Mouse (Mus musculus) limb, embryonic 14.5 days (tissue): ENCODE measurements around the gene Ica1. TPM values are rescaled to one million over a fixed set of nuclear protein-coding genes. Genes with fewer than 3 reads are reported as not detected.

ENCODE experiments used
- ATAC-seq: fragments of 200-750 bp; cut with Nextera tagmentation; 2 replicates; pipeline ENCODE4 v1.8.0; 2017; ENCODE audit warnings: low read depth, moderate number of reproducible peaks, moderate TSS enrichment; ENCODE audit not compliant: low FRiP score
- DNase-seq: peaks from one replicate; pipeline ENCODE4 v3.0.0-alpha.2; 2015; ENCODE audit warnings: low spot score
- H3K27ac ChIP-seq: fragments of 300-500 bp; sonication (generic); replicated peaks from 2 replicates; pipeline ENCODE4 v1.5.1; 2014; ENCODE audit warnings: low read depth, mild to moderate bottlenecking, low read length, moderate library complexity, mixed read lengths
- H3K27me3 ChIP-seq: fragments of 300-500 bp; sonication (generic); 2 replicates; pipeline ENCODE4 v1.6.1; 2014; ENCODE audit warnings: low read length, mixed read lengths; ENCODE audit not compliant: control insufficient read depth, insufficient read depth
- H3K36me3 ChIP-seq: fragments of 300-500 bp; sonication (generic); 2 replicates; pipeline ENCODE4 v1.6.1; 2014; ENCODE audit warnings: mild to moderate bottlenecking, low read length, moderate library complexity, mixed read lengths; ENCODE audit not compliant: control insufficient read depth, insufficient read depth
- H3K4me1 ChIP-seq: fragments of 300-500 bp; sonication (generic); 2 replicates; pipeline ENCODE4 v1.6.1; 2014; ENCODE audit warnings: antibody characterized with exemption, low read length, mixed read lengths; ENCODE audit not compliant: control insufficient read depth, insufficient read depth
- H3K4me2 ChIP-seq: fragments of 300-500 bp; sonication (generic); replicated peaks from 2 replicates; pipeline ENCODE4 v1.6.1; 2014; ENCODE audit warnings: low read depth, mild to moderate bottlenecking, low read length, moderate library complexity; ENCODE audit not compliant: severe bottlenecking
- H3K4me3 ChIP-seq: fragments of 300-500 bp; sonication (generic); replicated peaks from 2 replicates; pipeline ENCODE4 v1.5.1; 2014; ENCODE audit warnings: low read length
- H3K9ac ChIP-seq: fragments of 300-500 bp; sonication (generic); 2 replicates; pipeline ENCODE4 v1.6.1; 2014; ENCODE audit warnings: mild to moderate bottlenecking, low read depth, low read length, moderate library complexity; ENCODE audit not compliant: severe bottlenecking
- H3K9me3 ChIP-seq: fragments of 300-500 bp; sonication (generic); 2 replicates; pipeline ENCODE4 v1.6.1; 2016; ENCODE audit warnings: low read length; ENCODE audit not compliant: control insufficient read depth
- POLR2A ChIP-seq: fragments of 200-500 bp; IDR thresholded peaks from 2 replicates; pipeline ENCODE4 v1.8.0; 2012; ENCODE audit warnings: inconsistent platforms, mild to moderate bottlenecking, moderate library complexity, borderline replicate concordance; ENCODE audit not compliant: insufficient read depth, insufficient read length; ENCODE audit errors: extremely low read depth
- WGBS: fragments of 180-500 bp; shearing (Covaris S2); extraction: QIAGEN DNeasy Blood & Tissue Kit; methylation state at CpG from one replicate; pipeline ENCODE4 v1.1.7; 2014; 5-methylcytosine and 5-hydroxymethylcytosine counted together
- polyA plus RNA-seq, 2 experiments: library from polyadenylated mRNA; depleted of rRNA in 1 of 2; stranded (reverse) in 1 of 2; unstranded in 1 of 2; fragments of >200 nt; fragmentation: Nextera tagmentation in 1 of 2; extraction: Ambion mirVana in 1 of 2; gene quantifications; 2 replicates each; pipeline versions ENCODE4 v1.2.1 to v1.2.3; 2012 to 2014

Gene Ica1
- 6.4 and 7.6 TPM in 2 replicates for polyA plus RNA-seq (2012; rRNA removed)
- polyA plus RNA-seq (2014; fragmentation: Nextera tagmentation; extraction: Ambion mirVana), result 13.7 and 14.7 TPM in 2 replicates

DNA sequence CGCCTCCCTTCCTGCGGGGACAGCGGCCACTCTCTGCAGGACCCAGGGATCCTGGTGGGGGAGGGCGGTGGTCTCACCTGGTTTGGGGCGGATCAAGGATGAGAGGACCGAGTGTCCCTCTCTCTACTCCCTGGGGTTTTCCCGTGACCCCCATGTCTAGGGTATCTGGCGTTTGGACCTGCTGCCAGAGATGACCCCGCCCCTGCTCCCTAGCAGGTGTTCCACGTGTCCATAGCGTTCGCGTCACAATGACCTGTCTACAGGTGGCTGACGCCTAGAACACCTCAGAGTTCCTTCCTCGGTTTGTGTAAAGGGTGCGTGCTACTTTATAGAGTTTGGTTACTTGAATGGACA is at the start of gene Ica1:
TSS of gene Ica1 (minus strand) at position 193 of the 354 bp plus-strand sequence.
- H3K4me1 ChIP-seq, result peaks cover 4% of the 10 kb centered on the region; the same call in 1 of the 2 replicates
- H3K4me3 ChIP-seq, result peak within 1 kb of the TSS; percentile 69
- WGBS, result 4% methylated on average over 12 of the region's 16 CpGs
- peak within 1 kb of the TSS; percentile 91 for H3K4me2 ChIP-seq
- H3K27ac ChIP-seq, result no peak within 1 kb of the TSS
- peak within 1 kb of the TSS; percentile 71 for H3K9ac ChIP-seq
- H3K9me3 ChIP-seq, result no peaks in the 10 kb centered on the region
- H3K36me3 ChIP-seq, result no peaks in the 10 kb centered on the region
- DNase-seq (no peak), ATAC-seq (no peak)
- peaks cover 12% of the 10 kb centered on the region; the same call in 1 of the 2 replicates for H3K27me3 ChIP-seq
- no peak for TF ChIP-seq POLR2A

GRCm38 (mm10) chr6:8819866-8820265 is 41.6 kb upstream of the Ica1 start:
- WGBS, result 87% methylated on average over 2 of the region's 2 CpGs
- H3K9ac ChIP-seq, result no peak overlapping the region
- no peaks in the 10 kb centered on the region for H3K27me3 ChIP-seq
- ATAC-seq, result no peak
- no peaks in the 10 kb centered on the region for H3K36me3 ChIP-seq
- TF ChIP-seq POLR2A, result no peak
- no peak for DNase-seq
- H3K27ac ChIP-seq, result no peak overlapping the region
- no peaks in the 10 kb centered on the region for H3K4me1 ChIP-seq
- no peak overlapping the region for H3K4me3 ChIP-seq
- H3K9me3 ChIP-seq, result no peaks in the 10 kb centered on the region
- no peak overlapping the region for H3K4me2 ChIP-seq

GRCm38 (mm10) chr6:8814332-8815002 is 36.2 kb upstream of the Ica1 start:
- Histone ChIP-seq H3K27me3 (no peaks in the 10 kb centered on the region), H3K9me3 (no peaks in the 10 kb centered on the region), H3K9ac (no peak overlapping the region), H3K4me3 (no peak overlapping the region), H3K4me2 (no peak overlapping the region), H3K36me3 (no peaks in the 10 kb centered on the region), H3K4me1 (no peaks in the 10 kb centered on the region), H3K27ac (no peak overlapping the region)
- no peak for ATAC-seq
- no peak for TF ChIP-seq POLR2A
- DNase-seq, result no peak
- WGBS, result 80% methylated on average over 6 of the region's 6 CpGs

DNA sequence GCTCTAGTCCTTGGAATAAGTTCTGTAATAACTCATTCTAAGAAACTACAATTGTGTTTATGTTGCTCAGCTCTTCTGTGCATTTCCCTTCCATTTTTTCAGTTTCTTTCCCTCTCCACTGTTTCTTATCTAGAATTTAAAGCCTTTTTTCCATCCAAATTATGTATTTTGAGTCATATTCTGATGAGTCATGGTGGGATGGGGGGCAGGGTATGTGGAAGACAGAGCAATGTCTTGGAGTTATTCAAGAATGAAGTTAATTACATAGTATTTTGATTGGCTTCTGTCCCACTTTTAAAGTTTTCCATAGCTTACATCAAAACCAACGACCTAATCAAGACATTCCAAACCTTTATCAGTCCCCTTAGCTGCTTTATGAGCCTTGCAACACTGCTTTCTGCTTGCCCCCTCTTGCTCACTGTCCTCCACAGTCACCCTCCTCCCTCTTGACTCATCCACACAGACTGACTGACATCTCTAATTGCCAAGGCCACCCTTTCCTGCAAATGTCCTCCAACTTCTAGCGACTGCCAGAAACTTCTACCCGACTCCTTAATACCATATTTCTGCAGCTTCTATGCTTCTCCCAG is 24.4 kb upstream of the Ica1 start:
- Histone ChIP-seq H3K4me3 (no peak overlapping the region), H3K36me3 (no peaks in the 10 kb centered on the region), H3K27ac (no peak overlapping the region), H3K9ac (no peak overlapping the region), H3K9me3 (no peaks in the 10 kb centered on the region), H3K27me3 (no peaks in the 10 kb centered on the region), H3K4me2 (no peak overlapping the region), H3K4me1 (no peaks in the 10 kb centered on the region)
- ATAC-seq, result no peak
- WGBS, result 60% methylated on average over 3 of the region's 3 CpGs
- DNase-seq, result no peak
- TF ChIP-seq POLR2A, result no peak

DNA sequence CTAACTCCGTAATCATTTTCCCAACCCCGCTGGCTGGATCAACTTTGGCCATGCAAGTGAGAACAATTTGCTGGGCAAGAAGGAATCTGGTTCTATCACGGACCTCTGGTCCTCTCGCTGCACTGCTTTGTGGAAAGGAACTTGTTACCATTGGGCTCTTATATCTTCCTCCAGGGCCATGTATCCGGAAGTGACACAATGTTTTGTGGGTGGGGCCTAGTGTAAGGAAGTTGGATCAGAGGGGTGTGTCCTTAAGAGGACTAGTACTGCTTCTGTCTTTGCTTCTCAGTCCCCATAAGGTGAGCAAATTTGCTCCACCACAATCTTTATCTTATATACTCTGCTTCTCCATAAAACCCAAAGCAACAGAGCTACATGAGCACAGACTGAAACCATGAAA is 14.1 kb upstream of the Ica1 start:
- no peak for ATAC-seq
- H3K4me2 ChIP-seq, result no peak overlapping the region
- H3K27me3 ChIP-seq, result no peaks in the 10 kb centered on the region
- no peak overlapping the region for H3K4me3 ChIP-seq
- H3K27ac ChIP-seq, result no peak overlapping the region
- no peaks in the 10 kb centered on the region for H3K4me1 ChIP-seq
- DNase-seq, result no peak
- 95% methylated on average over 5 of the region's 5 CpGs for WGBS
- no peaks in the 10 kb centered on the region for H3K9me3 ChIP-seq
- no peak for TF ChIP-seq POLR2A
- H3K36me3 ChIP-seq, result no peaks in the 10 kb centered on the region
- H3K9ac ChIP-seq, result no peak overlapping the region

GRCm38 (mm10) chr6:8791781-8792180 is 13.5 kb upstream of the Ica1 start:
- no peak overlapping the region for H3K27ac ChIP-seq
- TF ChIP-seq POLR2A, result no peak
- H3K27me3 ChIP-seq, result no peaks in the 10 kb centered on the region
- no peaks in the 10 kb centered on the region for H3K9me3 ChIP-seq
- ATAC-seq (no peak), DNase-seq (no peak)
- no peaks in the 10 kb centered on the region for H3K36me3 ChIP-seq
- H3K4me2 ChIP-seq, result no peak overlapping the region
- H3K9ac ChIP-seq, result no peak overlapping the region
- WGBS, result 70% methylated on average over 3 of the region's 3 CpGs
- no peaks in the 10 kb centered on the region for H3K4me1 ChIP-seq
- no peak overlapping the region for H3K4me3 ChIP-seq
